ENCODE assay signal across 8 mouse cellular contexts in genomic region chr2:35271817-35272216, GRCm38 (mm10). TPM values are rescaled to one million over a fixed set of nuclear protein-coding genes. Genes with fewer than 3 reads are reported as not detected.
DNase-seq lines count a peak whose midpoint lies in the region; ATAC-seq lines count a peak whose summit lies in the region.

No protein-coding gene starts in this region.

- H3K4me3 ChIP-seq in heart, embryonic 12.5 days, result no peak overlapping the region
- no peak overlapping the region for H3K4me3 ChIP-seq in macrophage (ENCODE audit: inconsistent target)
- no peak overlapping the region for H3K4me3 ChIP-seq in neural tube, embryonic 15.5 days (replicated peaks)

- peak; percentile 41 to 50 for DNase-seq in layer of hippocampus, adult 18-20 months (ENCODE audit: low spot score in 2 of 2)
- DNase-seq in layer of hippocampus, adult 9-10 months (ENCODE audit: low spot score), result no peak
- peak; percentile 93 for DNase-seq in brain, adult 2 months (ENCODE audit: low read depth, low spot score)
- DNase-seq in cerebellum, adult 8-10 months, result no peak
- no peak for DNase-seq in cerebellum, postnatal 36 days

- H3K9me3 ChIP-seq in heart, embryonic 12.5 days (replicated peaks), result no peaks in the 10 kb centered on the region
- H3K9me3 ChIP-seq in neural tube, embryonic 15.5 days (replicated peaks), result no peaks in the 10 kb centered on the region

- 65% methylated on average over 2 of the region's 2 CpGs for WGBS in heart, embryonic 12.5 days
- 32% methylated on average over 2 of the region's 2 CpGs for WGBS in macrophage (ENCODE audit: missing documents)
- WGBS in neural tube, embryonic 15.5 days, result 90% methylated on average over 2 of the region's 2 CpGs

- peaks cover 76% of the 10 kb centered on the region for H3K4me1 ChIP-seq in heart, embryonic 12.5 days (replicated peaks)
- peaks cover 9% of the 10 kb centered on the region for H3K4me1 ChIP-seq in neural tube, embryonic 15.5 days

- H3K27ac ChIP-seq in heart, embryonic 12.5 days (ENCODE audit: poor library complexity, severe bottlenecking), result peak overlapping the region; percentile 90; the same call in 1 of the 2 replicates
- H3K27ac ChIP-seq in macrophage, result peak overlapping the region; percentile 60
- H3K27ac ChIP-seq in neural tube, embryonic 15.5 days (replicated peaks), result no peak overlapping the region

- peaks cover 94% of the 10 kb centered on the region for H3K79me2 ChIP-seq in macrophage (ENCODE audit: inconsistent target)

- no peaks in the 10 kb centered on the region for H3K27me3 ChIP-seq in heart, embryonic 12.5 days (replicated peaks)
- no peaks in the 10 kb centered on the region for H3K27me3 ChIP-seq in neural tube, embryonic 15.5 days (replicated peaks)

- no peak for ATAC-seq in heart, embryonic 12.5 days (ENCODE audit: insufficient number of reproducible peaks, low FRiP score)
- ATAC-seq in neural tube, embryonic 15.5 days (ENCODE audit: low FRiP score), result no peak

- H3K36me3 ChIP-seq in heart, embryonic 12.5 days, result no peaks in the 10 kb centered on the region
- peaks cover 22% of the 10 kb centered on the region; the same call in 1 of the 2 replicates for H3K36me3 ChIP-seq in macrophage (ENCODE audit: inconsistent target)
- H3K36me3 ChIP-seq in neural tube, embryonic 15.5 days, result no peaks in the 10 kb centered on the region

- no peak overlapping the region for H3K4me2 ChIP-seq in heart, embryonic 12.5 days
- H3K4me2 ChIP-seq in neural tube, embryonic 15.5 days, result no peak overlapping the region

- H3K9ac ChIP-seq in heart, embryonic 12.5 days, result no peak overlapping the region
- H3K9ac ChIP-seq in neural tube, embryonic 15.5 days (replicated peaks), result no peak overlapping the region

RNA-seq across cellular contexts. Expression of gene Gsn, which starts 15.6 kb away (rescaled TPM):
- 10 to 100 TPM; 45.0 to 49.4 TPM for total RNA-seq in layer of hippocampus, adult 18-20 months (2021)
- 186 and 190 TPM in 2 replicates for polyA plus RNA-seq in heart, embryonic 12.5 days (2016; fragmentation: Nextera tagmentation; extraction: Ambion mirVana)
- 10 to 100 TPM in 23 of 26 experiments, 1 to 10 TPM in 3; 8.4 to 93.6 (median 29.9) TPM for total RNA-seq in macrophage (2018; cell fraction: chromatin; rRNA removed)
- 100 to 1,000 TPM in 25 of 26 experiments, 10 to 100 TPM in 1; 99.7 to 189 (median 139) TPM for total RNA-seq in macrophage (2018; cell fraction: cytosol; rRNA removed)
- total RNA-seq in macrophage (2018; cell fraction: nucleus; rRNA removed), result 100 to 1,000 TPM in 3 of 26 experiments, 10 to 100 TPM in 23; 39.9 to 143 (median 74.4) TPM
- polyA plus RNA-seq in macrophage (2018), result 134 to 277 TPM (median 181 TPM) in 3 replicates
- 38.4 and 59.2 TPM in 2 replicates for polyA plus RNA-seq in neural tube, embryonic 15.5 days (2015; fragmentation: Nextera tagmentation; extraction: Ambion mirVana)

Comparison
In these comparisons a context has a peak if more than half of its experiments do, and no peak if none do; other contexts are left out.
1. DNase-seq: peak in layer of hippocampus, adult 18-20 months (2 of 2) and brain, adult 2 months (single experiment); none in layer of hippocampus, adult 9-10 months (single experiment), cerebellum, adult 8-10 months (single experiment) and cerebellum, postnatal 36 days (0 of 2).